Comparison of ENCODE assay signal across 8 mouse cellular contexts in the genomic region with DNA sequence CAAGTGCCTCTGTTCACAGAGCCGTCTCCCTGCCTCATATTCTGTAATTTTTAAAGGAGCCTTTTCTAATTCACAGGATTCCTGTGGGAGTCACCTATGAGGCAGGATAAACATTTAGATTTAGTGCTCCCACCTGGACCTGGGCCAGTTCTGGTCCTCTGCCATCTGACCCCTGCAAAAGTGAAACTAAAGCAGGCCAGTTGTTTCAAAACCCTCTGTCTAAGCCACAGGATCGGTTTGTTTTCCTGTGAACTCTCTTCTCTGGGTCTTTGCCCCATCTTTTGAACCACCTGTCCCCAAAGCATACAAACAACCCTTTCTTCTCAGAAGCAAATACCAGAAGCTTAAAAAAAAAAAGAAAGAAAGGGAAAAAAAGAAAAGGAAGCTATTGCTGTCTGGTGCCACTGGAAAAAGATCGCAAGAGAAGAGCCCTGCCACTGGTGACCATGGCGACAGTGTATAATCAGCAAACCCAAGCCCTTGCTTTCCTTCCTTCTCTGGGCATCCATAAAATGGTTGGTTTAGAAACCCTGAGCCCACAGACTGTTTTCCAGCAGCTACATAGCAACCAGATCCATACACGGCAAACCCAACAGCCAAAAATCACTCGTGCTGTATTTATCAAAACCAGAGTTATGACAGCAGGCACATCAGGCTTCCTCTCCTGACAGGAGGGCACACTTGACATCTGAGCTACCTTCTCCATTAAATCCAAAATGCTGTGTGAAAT. TPM values are rescaled to one million over a fixed set of nuclear protein-coding genes. Genes with fewer than 3 reads are reported as not detected.
DNase-seq lines count a peak whose midpoint lies in the region; ATAC-seq and TF ChIP-seq lines count a peak whose summit lies in the region.

No protein-coding gene starts in this region.

- no peaks in the 10 kb centered on the region for H3K9me3 ChIP-seq in heart, embryonic 16.5 days (replicated peaks; ENCODE audit: control insufficient read depth, low read length)
- no peaks in the 10 kb centered on the region for H3K9me3 ChIP-seq in neural tube, embryonic 14.5 days (ENCODE audit: control insufficient read depth, low read length)

- H3K36me3 ChIP-seq in heart, embryonic 16.5 days (ENCODE audit: control insufficient read depth, insufficient read depth), result no peaks in the 10 kb centered on the region
- H3K36me3 ChIP-seq in neural tube, embryonic 14.5 days (ENCODE audit: control insufficient read depth, insufficient read depth, low read length), result no peaks in the 10 kb centered on the region

- ATAC-seq in heart, embryonic 16.5 days (replicated peaks; ENCODE audit: extremely low read depth, insufficient read depth, low FRiP score), result no peak; the same call in 1 of the 2 replicates
- ATAC-seq in neural tube, embryonic 14.5 days (ENCODE audit: low read depth), result peak; percentile 46; the same call in 1 of the 2 replicates

- 38% methylated on average over 6 of the region's 6 CpGs for WGBS in heart, embryonic 16.5 days
- 46% methylated on average over 6 of the region's 6 CpGs for WGBS in neural tube, embryonic 14.5 days

- no peak for TF ChIP-seq CTCF in left cerebral cortex, adult 2 months (IDR thresholded peaks at IDR 0.05)

- H3K4me1 ChIP-seq in heart, embryonic 16.5 days (ENCODE audit: control insufficient read depth, insufficient read depth, low read length), result peaks cover 14% of the 10 kb centered on the region
- no peaks in the 10 kb centered on the region for H3K4me1 ChIP-seq in neural tube, embryonic 14.5 days (ENCODE audit: control insufficient read depth, insufficient read depth, low read length)

- peak overlapping the region; percentile 37 for H3K9ac ChIP-seq in heart, embryonic 16.5 days (ENCODE audit: low read length)
- H3K9ac ChIP-seq in neural tube, embryonic 14.5 days (replicated peaks; ENCODE audit: low read depth, low read length), result no peak overlapping the region

- intact Hi-C loops in left cerebral cortex, adult 2 months (cut with DNase I), result no loop called here

- H3K27ac ChIP-seq in left cerebral cortex, adult 2 months, result no peak overlapping the region
- peak overlapping the region; percentile 75 for H3K27ac ChIP-seq in heart, embryonic 16.5 days (ENCODE audit: low read length)
- no peak overlapping the region for H3K27ac ChIP-seq in neural tube, embryonic 14.5 days (ENCODE audit: low read depth, low read length)

- peak overlapping the region; percentile 11; the same call in 1 of the 2 replicates for H3K4me3 ChIP-seq in left cerebral cortex, adult 2 months
- peak overlapping the region; percentile 39 for H3K4me3 ChIP-seq in heart, embryonic 16.5 days (ENCODE audit: low read length)
- H3K4me3 ChIP-seq in neural tube, embryonic 14.5 days (ENCODE audit: low read depth, low read length), result no peak overlapping the region

- H3K27me3 ChIP-seq in heart, embryonic 16.5 days (ENCODE audit: control insufficient read depth, insufficient read depth, low read length), result no peaks in the 10 kb centered on the region
- H3K27me3 ChIP-seq in neural tube, embryonic 14.5 days (ENCODE audit: control insufficient read depth, insufficient read depth, low read length), result no peaks in the 10 kb centered on the region

- peak overlapping the region; percentile 62 for H3K4me2 ChIP-seq in heart, embryonic 16.5 days (ENCODE audit: low read depth, low read length)
- H3K4me2 ChIP-seq in neural tube, embryonic 14.5 days (ENCODE audit: low read depth, low read length), result no peak overlapping the region

- no peak for DNase-seq in left cerebral cortex, adult 2 months (ENCODE audit: extremely low spot score in 1 of 2, low spot score in 2 of 2)
- no peak for DNase-seq in left cerebral cortex, adult 18-20 months (ENCODE audit: low spot score in 2 of 2)
- DNase-seq in adrenal gland, postnatal 10 days, result peak; percentile 81
- DNase-seq in kidney, postnatal 4 days, result peak; percentile 69 to 79
- DNase-seq in cerebellum, adult 11-12 months, result no peak
- no peak for DNase-seq in layer of hippocampus, postnatal 14 days (ENCODE audit: low spot score in 2 of 2)

RNA-seq across cellular contexts. Expression of gene Tspan2, which starts 10.3 kb away (rescaled TPM):
- total RNA-seq in left cerebral cortex, adult 2 months (2021), result 10 to 100 TPM; 50.5 to 51.8 TPM
- total RNA-seq in left cerebral cortex, adult 18-20 months (2021), result 10 to 100 TPM; 34.6 to 39.4 TPM
- 10 to 100 TPM; 12.3 to 17.1 TPM for total RNA-seq in adrenal gland, postnatal 10 days (2021)
- 27.8 and 27.9 TPM in 2 replicates for polyA plus RNA-seq in heart, embryonic 16.5 days (2015; fragmentation: Nextera tagmentation; extraction: Ambion mirVana)
- 15.6 and 16.8 TPM in 2 replicates for polyA plus RNA-seq in neural tube, embryonic 14.5 days (2014; fragmentation: Nextera tagmentation; extraction: Ambion mirVana)
- total RNA-seq in layer of hippocampus, postnatal 14 days (2021), result 100 to 1,000 TPM; 120 to 140 TPM

RNA-seq across cellular contexts. Expression of gene Tshb, which starts 58.5 kb away (rescaled TPM):
- not detected for total RNA-seq in left cerebral cortex, adult 2 months (2021)
- not detected for total RNA-seq in left cerebral cortex, adult 18-20 months (2021)
- total RNA-seq in adrenal gland, postnatal 10 days (2021), result not detected
- 0.11 TPM in 1 of 2 replicates, not detected in the other for polyA plus RNA-seq in heart, embryonic 16.5 days (2015; fragmentation: Nextera tagmentation; extraction: Ambion mirVana)
- 0.08 and 0.58 TPM in 2 replicates for polyA plus RNA-seq in neural tube, embryonic 14.5 days (2014; fragmentation: Nextera tagmentation; extraction: Ambion mirVana)
- not detected for total RNA-seq in layer of hippocampus, postnatal 14 days (2021)

Comparison
In these comparisons a context has a peak if more than half of its experiments do, and no peak if none do; other contexts are left out.
1. DNase-seq: peak in adrenal gland, postnatal 10 days (single experiment) and kidney, postnatal 4 days (2 of 2); none in left cerebral cortex, adult 2 months (0 of 2), left cerebral cortex, adult 18-20 months (0 of 2), cerebellum, adult 11-12 months (single experiment) and layer of hippocampus, postnatal 14 days (0 of 2).